Mouse (Mus musculus): Measurements from ENCODE around the gene Gpr55. TPM values are rescaled to one million over a fixed set of nuclear protein-coding genes. Genes with fewer than 3 reads are reported as not detected.

Gpr55 gene
- polyA plus RNA-seq, 1 experiment: not detected

- Histone ChIP-seq H3K79me2 (ENCODE audit: control insufficient read depth, insufficient read depth) (peaks cover 11% of the 10 kb centered on the region), H3K27me3 (ENCODE audit: control insufficient read depth, insufficient read depth, insufficient read length) (no peaks in the 10 kb centered on the region), H3K36me3 (ENCODE audit: control insufficient read depth, insufficient read depth) (no peaks in the 10 kb centered on the region), H3ac (ENCODE audit: control insufficient read depth, insufficient read length, low read depth) (no peak overlapping the region), H3K4me3 (ENCODE audit: insufficient read depth, poor library complexity, severe bottlenecking) (no peak overlapping the region), H3K79me3 (ENCODE audit: low read depth) (peaks cover 1% of the 10 kb centered on the region)
- no peak for TF ChIP-seq CEBPB (IDR thresholded peaks at IDR 0.05; ENCODE audit: low read depth)
- TF ChIP-seq MAX (IDR thresholded peaks at IDR 0.05): no peak
- no peak for TF ChIP-seq MYOG (IDR thresholded peaks at IDR 0.05; ENCODE audit: control insufficient read depth, extremely low read depth, insufficient read length)
- TF ChIP-seq CTCF (IDR thresholded peaks at IDR 0.05; ENCODE audit: control insufficient read depth, insufficient read depth, insufficient read length): no peak
- TF ChIP-seq FOSL1 (IDR thresholded peaks at IDR 0.05; ENCODE audit: insufficient read depth, low read length, poor library complexity, severe bottlenecking): no peak
- TF ChIP-seq USF1 (IDR thresholded peaks at IDR 0.05; ENCODE audit: low read depth): no peak
- no peak for TF ChIP-seq MYOD1 (IDR thresholded peaks at IDR 0.05; ENCODE audit: control insufficient read depth, insufficient read length, low read depth)
Observed at GRCm38 (mm10) chr1:85896110-85896509, 64.7 kb downstream of the Gpr55 start.

- Histone ChIP-seq H3K27me3 (ENCODE audit: control insufficient read depth, insufficient read depth, insufficient read length) (no peaks in the 10 kb centered on the region), H3K79me3 (ENCODE audit: low read depth) (peaks cover 1% of the 10 kb centered on the region), H3K79me2 (ENCODE audit: control insufficient read depth, insufficient read depth) (peaks cover 11% of the 10 kb centered on the region), H3ac (ENCODE audit: control insufficient read depth, insufficient read length, low read depth) (peak overlapping the region; percentile 0), H3K4me3 (ENCODE audit: insufficient read depth, poor library complexity, severe bottlenecking) (peak overlapping the region; percentile 61), H3K36me3 (ENCODE audit: control insufficient read depth, insufficient read depth) (no peaks in the 10 kb centered on the region)
- no peak for TF ChIP-seq USF1 (IDR thresholded peaks at IDR 0.05; ENCODE audit: low read depth)
- TF ChIP-seq CEBPB (IDR thresholded peaks at IDR 0.05; ENCODE audit: low read depth): no peak
- no peak for TF ChIP-seq MAX (IDR thresholded peaks at IDR 0.05)
- no peak for TF ChIP-seq FOSL1 (IDR thresholded peaks at IDR 0.05; ENCODE audit: insufficient read depth, low read length, poor library complexity, severe bottlenecking)
- no peak for TF ChIP-seq CTCF (IDR thresholded peaks at IDR 0.05; ENCODE audit: control insufficient read depth, insufficient read depth, insufficient read length)
- no peak for TF ChIP-seq MYOG (IDR thresholded peaks at IDR 0.05; ENCODE audit: control insufficient read depth, extremely low read depth, insufficient read length)
- no peak for TF ChIP-seq MYOD1 (IDR thresholded peaks at IDR 0.05; ENCODE audit: control insufficient read depth, insufficient read length, low read depth)
Observed at GRCm38 (mm10) chr1:85895391-85895837, 65.4 kb downstream of the Gpr55 start.

- Histone ChIP-seq H3K79me3 (ENCODE audit: low read depth) (peaks cover 1% of the 10 kb centered on the region), H3K79me2 (ENCODE audit: control insufficient read depth, insufficient read depth) (peaks cover 11% of the 10 kb centered on the region), H3ac (ENCODE audit: control insufficient read depth, insufficient read length, low read depth) (peak overlapping the region; percentile 65), H3K27me3 (ENCODE audit: control insufficient read depth, insufficient read depth, insufficient read length) (no peaks in the 10 kb centered on the region), H3K36me3 (ENCODE audit: control insufficient read depth, insufficient read depth) (no peaks in the 10 kb centered on the region), H3K4me3 (ENCODE audit: insufficient read depth, poor library complexity, severe bottlenecking) (peak overlapping the region; percentile 61)
- no peak for TF ChIP-seq MYOG (IDR thresholded peaks at IDR 0.05; ENCODE audit: control insufficient read depth, extremely low read depth, insufficient read length)
- no peak for TF ChIP-seq CTCF (IDR thresholded peaks at IDR 0.05; ENCODE audit: control insufficient read depth, insufficient read depth, insufficient read length)
- TF ChIP-seq USF1 (IDR thresholded peaks at IDR 0.05; ENCODE audit: low read depth): no peak
- TF ChIP-seq MYOD1 (IDR thresholded peaks at IDR 0.05; ENCODE audit: control insufficient read depth, insufficient read length, low read depth): no peak
- no peak for TF ChIP-seq CEBPB (IDR thresholded peaks at IDR 0.05; ENCODE audit: low read depth)
- no peak for TF ChIP-seq MAX (IDR thresholded peaks at IDR 0.05)
Observed at GRCm38 (mm10) chr1:85894748-85895360, 66.0 kb downstream of the Gpr55 start.

GRCm38 (mm10) chr1:85894231-85894747 lies 66.5 kb downstream of the Gpr55 start, which contains the start of gene Itm2c:
Gene Itm2c, plus strand, starts transcription at chr1:85894281.
- TF ChIP-seq MAX (IDR thresholded peaks at IDR 0.05) (peak; percentile 16), MYOG (IDR thresholded peaks at IDR 0.05; ENCODE audit: control insufficient read depth, extremely low read depth, insufficient read length) (no peak), FOSL1 (IDR thresholded peaks at IDR 0.05; ENCODE audit: insufficient read depth, low read length, poor library complexity, severe bottlenecking) (no peak), CTCF (IDR thresholded peaks at IDR 0.05; ENCODE audit: control insufficient read depth, insufficient read depth, insufficient read length) (no peak), USF1 (IDR thresholded peaks at IDR 0.05; ENCODE audit: low read depth) (no peak), MYOD1 (IDR thresholded peaks at IDR 0.05; ENCODE audit: control insufficient read depth, insufficient read length, low read depth) (no peak)
- peak within 1 kb of the TSS; percentile 61 for H3K4me3 ChIP-seq (ENCODE audit: insufficient read depth, poor library complexity, severe bottlenecking)
- H3ac ChIP-seq (ENCODE audit: control insufficient read depth, insufficient read length, low read depth): peak within 1 kb of the TSS; percentile 65
- H3K36me3 ChIP-seq (ENCODE audit: control insufficient read depth, insufficient read depth): no peaks in the 10 kb centered on the region
- H3K79me3 ChIP-seq (ENCODE audit: low read depth): peaks cover 1% of the 10 kb centered on the region
- no peaks in the 10 kb centered on the region for H3K27me3 ChIP-seq (ENCODE audit: control insufficient read depth, insufficient read depth, insufficient read length)
- H3K79me2 ChIP-seq (ENCODE audit: control insufficient read depth, insufficient read depth): peaks cover 11% of the 10 kb centered on the region

Other genes with a start within 250 kb of the Gpr55 start
- 0.08 TPM for gene A630001G21Rik, start 182.4 kb downstream of the Gpr55 start, polyA plus RNA-seq (2012; fragmentation: generic; extraction: Trizol)
- 16.6 TPM for gene Cab39, start 167.6 kb downstream of the Gpr55 start, polyA plus RNA-seq (2012; fragmentation: generic; extraction: Trizol)
- 60.7 TPM for gene Itm2c, start 66.7 kb downstream of the Gpr55 start, polyA plus RNA-seq (2012; fragmentation: generic; extraction: Trizol)
- gene 4933407L21Rik, start 32.5 kb downstream of the Gpr55 start, polyA plus RNA-seq (2012; fragmentation: generic; extraction: Trizol): not detected
- gene Spata3, start 55.8 kb upstream of the Gpr55 start, polyA plus RNA-seq (2012; fragmentation: generic; extraction: Trizol): not detected
- not detected for gene 2810459M11Rik, start 84.9 kb upstream of the Gpr55 start, polyA plus RNA-seq (2012; fragmentation: generic; extraction: Trizol)
- gene Psmd1, start 103.4 kb upstream of the Gpr55 start, polyA plus RNA-seq (2012; fragmentation: generic; extraction: Trizol): 88.9 TPM
- 0.14 TPM for gene Htr2b, start 151.0 kb upstream of the Gpr55 start, polyA plus RNA-seq (2012; fragmentation: generic; extraction: Trizol)
- 1.9 TPM for gene Gm21972, start 172.6 kb upstream of the Gpr55 start, polyA plus RNA-seq (2012; fragmentation: generic; extraction: Trizol)
- gene Armc9, start 193.8 kb upstream of the Gpr55 start, polyA plus RNA-seq (2012; fragmentation: generic; extraction: Trizol): 5.6 TPM

Data from C2C12 (cell line).